In the genomic region with DNA sequence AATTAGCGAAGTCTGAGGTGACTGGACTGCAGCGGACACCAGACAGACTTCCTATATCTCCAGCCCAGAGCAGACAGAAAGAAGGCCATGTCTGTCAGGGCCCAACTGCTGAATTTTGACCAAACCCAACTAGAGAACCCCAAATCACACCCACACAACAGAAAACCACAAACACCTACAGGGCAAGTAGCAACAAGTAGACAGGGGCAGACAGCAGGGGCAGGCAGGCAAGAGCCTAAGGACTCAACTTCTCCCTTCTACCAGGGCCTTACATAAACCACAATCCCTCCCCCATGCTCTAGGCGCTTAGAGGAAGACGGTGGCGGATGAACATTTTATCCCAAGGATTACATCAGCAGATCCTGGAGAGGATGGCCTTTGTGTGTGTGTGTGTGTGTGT, we compare ENCODE assay signal across 16 mouse cellular contexts. TPM values are rescaled to one million over a fixed set of nuclear protein-coding genes. Genes with fewer than 3 reads are reported as not detected.
DNase-seq lines count a peak whose midpoint lies in the region; ATAC-seq and TF ChIP-seq lines count a peak whose summit lies in the region.
"Had no signal": no experiment of that assay in that cellular context is flagged by ENCODE, and none has a peak within 500 bp of the region (broad histone marks: within the 10 kb centered on the region; RNA-seq: fewer than 3 reads in every experiment).

No protein-coding gene starts in this region.

- H3K4me3 ChIP-seq in heart, embryonic 14.5 days (ENCODE audit: control insufficient read depth in 1 of 2, insufficient read depth in 1 of 2, low read depth in 1 of 2, low read length in 2 of 2), result no peak overlapping the region
- H3K4me3 ChIP-seq in heart, embryonic 11.5 days (ENCODE audit: low read depth, low read length), result no peak overlapping the region
- no peak overlapping the region for H3K4me3 ChIP-seq in left cerebral cortex, adult 2 months
- no peak overlapping the region for H3K4me3 ChIP-seq in forebrain, embryonic 14.5 days (ENCODE audit: low read depth, low read length)
- H3K4me3 ChIP-seq: embryonic facial prominence, embryonic 12.5 days; forebrain, embryonic 15.5 days; limb, embryonic 12.5 days; midbrain, embryonic 12.5 days; neural tube, embryonic 13.5 days had no signal

- no peak overlapping the region for H3K9ac ChIP-seq in heart, embryonic 14.5 days (ENCODE audit: low read length)
- H3K9ac ChIP-seq in heart, embryonic 11.5 days (ENCODE audit: low read depth, low read length), result no peak overlapping the region
- H3K9ac ChIP-seq in forebrain, embryonic 14.5 days (ENCODE audit: low read length), result no peak overlapping the region
- H3K9ac ChIP-seq: embryonic facial prominence, embryonic 12.5 days; forebrain, embryonic 15.5 days; hindbrain, embryonic 14.5 days; limb, embryonic 12.5 days; midbrain, embryonic 12.5 days; neural tube, embryonic 13.5 days had no signal

- no peak for TF ChIP-seq CTCF in left cerebral cortex, adult 2 months (IDR thresholded peaks at IDR 0.05)

- no peaks in the 10 kb centered on the region for H3K27me3 ChIP-seq in heart, embryonic 14.5 days (ENCODE audit: control insufficient read depth, insufficient read depth, low read length)
- no peaks in the 10 kb centered on the region for H3K27me3 ChIP-seq in heart, embryonic 11.5 days (ENCODE audit: control insufficient read depth, insufficient read depth, low read length)
- no peaks in the 10 kb centered on the region for H3K27me3 ChIP-seq in forebrain, embryonic 14.5 days (replicated peaks; ENCODE audit: control insufficient read depth, insufficient read depth, low read length)
- H3K27me3 ChIP-seq: embryonic facial prominence, embryonic 12.5 days; forebrain, embryonic 15.5 days; limb, embryonic 12.5 days; midbrain, embryonic 12.5 days; neural tube, embryonic 13.5 days had no signal

- peak; percentile 69 for DNase-seq in CD4-positive helper T cell, adult 2 months (ENCODE audit: low read depth, low spot score)
- DNase-seq in left cerebral cortex, adult 2 months (ENCODE audit: extremely low spot score in 1 of 2, low spot score in 2 of 2), result no peak
- DNase-seq in cerebellum, postnatal 4 days (ENCODE audit: low spot score in 2 of 2), result no peak
- no peak for DNase-seq in forebrain, embryonic 14.5 days (ENCODE audit: low spot score)
- DNase-seq: cerebellum, adult 9-10 months; thymus, postnatal 36 days had no signal

- WGBS in heart, embryonic 14.5 days, result 90% methylated on average over 5 of the region's 5 CpGs
- 90% methylated on average over 5 of the region's 5 CpGs for WGBS in heart, embryonic 11.5 days (ENCODE audit: insufficient replicate concordance)
- 81% methylated on average over 5 of the region's 5 CpGs for WGBS in forebrain, embryonic 14.5 days

- H3K4me2 ChIP-seq in heart, embryonic 14.5 days (ENCODE audit: low read length), result no peak overlapping the region
- no peak overlapping the region for H3K4me2 ChIP-seq in heart, embryonic 11.5 days
- no peak overlapping the region for H3K4me2 ChIP-seq in forebrain, embryonic 14.5 days (ENCODE audit: low read length)
- H3K4me2 ChIP-seq: embryonic facial prominence, embryonic 12.5 days; forebrain, embryonic 15.5 days; hindbrain, embryonic 14.5 days; limb, embryonic 12.5 days; midbrain, embryonic 12.5 days; neural tube, embryonic 13.5 days had no signal

- peaks cover 0 to 8% of the 10 kb centered on the region in 2 experiments; a peak in 2 of 4 replicates for H3K4me1 ChIP-seq in heart, embryonic 14.5 days (ENCODE audit: control insufficient read depth in 2 of 2, insufficient read depth in 2 of 2, low read length in 2 of 2)
- 0 out of 2 replicates have a peak, but pooled peaks cover 3% of the 10 kb centered on the region for H3K4me1 ChIP-seq in heart, embryonic 11.5 days (ENCODE audit: control insufficient read depth, insufficient read depth, low read length)
- H3K4me1 ChIP-seq in forebrain, embryonic 14.5 days (ENCODE audit: control insufficient read depth, insufficient read depth, low read length), result no peaks in the 10 kb centered on the region; the same call in 1 of the 2 replicates
- H3K4me1 ChIP-seq: embryonic facial prominence, embryonic 12.5 days; forebrain, embryonic 15.5 days; limb, embryonic 12.5 days; neural tube, embryonic 13.5 days had no signal

- H3K9me3 ChIP-seq in heart, embryonic 14.5 days (ENCODE audit: control insufficient read depth, low read length), result no peaks in the 10 kb centered on the region
- H3K9me3 ChIP-seq in heart, embryonic 11.5 days (replicated peaks; ENCODE audit: control insufficient read depth, low read length), result no peaks in the 10 kb centered on the region
- no peaks in the 10 kb centered on the region for H3K9me3 ChIP-seq in forebrain, embryonic 14.5 days (replicated peaks; ENCODE audit: control insufficient read depth, low read length)
- H3K9me3 ChIP-seq: embryonic facial prominence, embryonic 12.5 days; forebrain, embryonic 15.5 days; limb, embryonic 12.5 days; midbrain, embryonic 12.5 days; neural tube, embryonic 13.5 days had no signal

- ATAC-seq in heart, embryonic 14.5 days (ENCODE audit: insufficient number of reproducible peaks, insufficient read depth, low FRiP score, low read depth), result no peak
- ATAC-seq in heart, embryonic 11.5 days (replicated peaks; ENCODE audit: insufficient number of reproducible peaks, low FRiP score, low TSS enrichment), result no peak
- peak; percentile 56 for ATAC-seq in common myeloid progenitor, adult 5-6 weeks (replicated peaks; ENCODE audit: low read depth, poor library complexity, severe bottlenecking)
- peak; percentile 56 for ATAC-seq in megakaryocyte, adult 5-6 weeks (ENCODE audit: poor library complexity, severe bottlenecking)
- ATAC-seq in forebrain, embryonic 14.5 days, result no peak
- ATAC-seq: forebrain, embryonic 15.5 days had no signal

- intact Hi-C loops in left cerebral cortex, adult 2 months (cut with DNase I), result no loop called here

- peak overlapping the region; percentile 2 to 50; a peak in 1 of 4 replicates for H3K27ac ChIP-seq in heart, embryonic 14.5 days (replicated peaks in 1 of 2; ENCODE audit: control insufficient read depth in 1 of 2, insufficient read depth in 1 of 2, low read depth in 2 of 2, low read length in 2 of 2)
- no peak overlapping the region for H3K27ac ChIP-seq in heart, embryonic 11.5 days (ENCODE audit: low read depth, low read length)
- no peak overlapping the region for H3K27ac ChIP-seq in left cerebral cortex, adult 2 months
- no peak overlapping the region for H3K27ac ChIP-seq in forebrain, embryonic 14.5 days (ENCODE audit: low read depth, low read length)
- H3K27ac ChIP-seq: embryonic facial prominence, embryonic 12.5 days; forebrain, embryonic 15.5 days; hindbrain, embryonic 14.5 days; limb, embryonic 12.5 days; midbrain, embryonic 12.5 days; neural tube, embryonic 13.5 days had no signal

- 0 out of 2 replicates have a peak, but pooled peaks cover 2% of the 10 kb centered on the region for H3K36me3 ChIP-seq in heart, embryonic 14.5 days (ENCODE audit: control insufficient read depth, insufficient read depth, low read length)
- H3K36me3 ChIP-seq in heart, embryonic 11.5 days (ENCODE audit: control insufficient read depth, insufficient read depth, low read length), result no peaks in the 10 kb centered on the region
- H3K36me3 ChIP-seq in forebrain, embryonic 14.5 days (ENCODE audit: control insufficient read depth, insufficient read depth, low read length), result no peaks in the 10 kb centered on the region
- H3K36me3 ChIP-seq: embryonic facial prominence, embryonic 12.5 days; forebrain, embryonic 15.5 days; limb, embryonic 12.5 days; midbrain, embryonic 12.5 days; neural tube, embryonic 13.5 days had no signal

RNA-seq across cellular contexts. Expression of a gene that starts 22.5 kb away (rescaled TPM):
- polyA plus RNA-seq in heart, embryonic 14.5 days (2014; fragmentation: Nextera tagmentation; extraction: Ambion mirVana), result 74.7 and 79.5 TPM in 2 replicates
- 62.8 and 74.4 TPM in 2 replicates for polyA plus RNA-seq in heart, embryonic 11.5 days (2014; fragmentation: Nextera tagmentation; extraction: Ambion mirVana)
- 3.5 and 8.3 TPM in 2 replicates for total RNA-seq in common myeloid progenitor, adult 5-6 weeks (2017)
- 2.4 and 5.8 TPM in 2 replicates for total RNA-seq in megakaryocyte, adult 5-6 weeks (2015)
- 3.3 and 3.6 TPM in 2 replicates for total RNA-seq in megakaryocyte, adult 5-6 weeks (2017)
- 100 to 1,000 TPM in 1 of 2 experiments, 10 to 100 TPM in 1; 90.6 to 118 TPM for total RNA-seq in left cerebral cortex, adult 2 months (2021)
- 21.2 and 24.5 TPM in 2 replicates for polyA plus RNA-seq in forebrain, embryonic 14.5 days (2014; fragmentation: Nextera tagmentation; extraction: Ambion mirVana)

Comparison
In these comparisons a context has a peak if more than half of its experiments do, and no peak if none do; other contexts are left out.
1. H3K27ac ChIP-seq: peak in heart, embryonic 14.5 days (2 of 2); none in heart, embryonic 11.5 days (single experiment), left cerebral cortex, adult 2 months (single experiment) and forebrain, embryonic 14.5 days (single experiment).
2. ATAC-seq: peak in common myeloid progenitor, adult 5-6 weeks (single experiment) and megakaryocyte, adult 5-6 weeks (single experiment); none in heart, embryonic 14.5 days (single experiment), heart, embryonic 11.5 days (single experiment) and forebrain, embryonic 14.5 days (single experiment).